Mouse (Mus musculus) embryonic facial prominence, embryonic 15.5 days (tissue): ENCODE measurements around the gene Vezf1. TPM values are rescaled to one million over a fixed set of nuclear protein-coding genes. Genes with fewer than 3 reads are reported as not detected.

ENCODE experiments used
- ATAC-seq: fragments of 200-750 bp; cut with Nextera tagmentation; 2 replicates; pipeline ENCODE4 v1.8.0; 2017; ENCODE audit warnings: low read depth, moderate TSS enrichment; ENCODE audit not compliant: insufficient number of reproducible peaks, low FRiP score, low TSS enrichment
- H3K27ac ChIP-seq: fragments of 300-500 bp; sonication (generic); replicated peaks from 2 replicates; pipeline ENCODE4 v1.5.1; 2015; ENCODE audit warnings: mild to moderate bottlenecking, inconsistent platforms
- H3K27me3 ChIP-seq: fragments of 300-500 bp; sonication (generic); 2 replicates; pipeline ENCODE4 v1.6.1; 2015; ENCODE audit warnings: inconsistent platforms
- H3K36me3 ChIP-seq: fragments of 300-500 bp; sonication (generic); 2 replicates; pipeline ENCODE4 v1.6.1; 2015; ENCODE audit warnings: mild to moderate bottlenecking, inconsistent platforms
- H3K4me1 ChIP-seq: fragments of 300-500 bp; sonication (generic); 2 replicates; pipeline ENCODE4 v1.6.1; 2015; ENCODE audit warnings: inconsistent platforms
- H3K4me2 ChIP-seq: fragments of 300-500 bp; sonication (generic); replicated peaks from 2 replicates; pipeline ENCODE4 v1.6.1; 2015; ENCODE audit warnings: mild to moderate bottlenecking, inconsistent platforms
- H3K4me3 ChIP-seq: fragments of 300-500 bp; sonication (generic); replicated peaks from 2 replicates; pipeline ENCODE4 v1.5.1; 2015; ENCODE audit warnings: mild to moderate bottlenecking, inconsistent platforms
- H3K9ac ChIP-seq: fragments of 300-500 bp; sonication (generic); 2 replicates; pipeline ENCODE4 v1.6.1; 2015; ENCODE audit warnings: inconsistent platforms
- H3K9me3 ChIP-seq: fragments of 300-500 bp; sonication (generic); replicated peaks from 2 replicates; pipeline ENCODE4 v1.6.1; 2016; ENCODE audit warnings: inconsistent platforms
- WGBS: fragments of 180-500 bp; shearing (Covaris S2); methylation state at CpG from one replicate; pipeline ENCODE4 v1.1.7; 2015; 5-methylcytosine and 5-hydroxymethylcytosine counted together
- polyA plus RNA-seq: library from polyadenylated mRNA; unstranded; fragments of >200 nt; fragmentation: Nextera tagmentation; extraction: Ambion mirVana; gene quantifications from 2 replicates; pipeline ENCODE4 v1.2.1, GENCODE M21; 2015

Vezf1 gene
- polyA plus RNA-seq, 1 experiment from 2014 or later = 39.6 TPM

- ATAC-seq = peak; percentile 36; the same call in 1 of the 2 replicates
Observed at GRCm38 (mm10) chr11:88099599-88100023, 31.5 kb downstream of the Vezf1 start.

GRCm38 (mm10) chr11:88100170-88100569 lies 32.1 kb downstream of the Vezf1 start:
- no peaks in the 10 kb centered on the region for H3K27me3 ChIP-seq
- peak overlapping the region; percentile 77 for H3K4me3 ChIP-seq
- no peak for ATAC-seq
- WGBS = 40% methylated on average over 4 of the region's 4 CpGs
- no peaks in the 10 kb centered on the region for H3K9me3 ChIP-seq
- no peak overlapping the region for H3K9ac ChIP-seq
- H3K36me3 ChIP-seq = no peaks in the 10 kb centered on the region
- peak overlapping the region; percentile 70 for H3K4me2 ChIP-seq
- peaks cover 44% of the 10 kb centered on the region for H3K4me1 ChIP-seq
- peak overlapping the region; percentile 87 for H3K27ac ChIP-seq

More at GRCm38 (mm10) chr11:88099599-88100023, 31.5 kb downstream of the Vezf1 start:
- H3K4me3 ChIP-seq = peak overlapping the region; percentile 77
- no peaks in the 10 kb centered on the region for H3K27me3 ChIP-seq
- peak overlapping the region; percentile 95 for H3K9ac ChIP-seq
- peak overlapping the region; percentile 87 for H3K27ac ChIP-seq
- H3K36me3 ChIP-seq = no peaks in the 10 kb centered on the region
- H3K9me3 ChIP-seq = no peaks in the 10 kb centered on the region
- H3K4me1 ChIP-seq = peaks cover 44% of the 10 kb centered on the region
- peak overlapping the region; percentile 70 for H3K4me2 ChIP-seq
- under 1% methylated on average over 35 of the region's 38 CpGs for WGBS

DNA sequence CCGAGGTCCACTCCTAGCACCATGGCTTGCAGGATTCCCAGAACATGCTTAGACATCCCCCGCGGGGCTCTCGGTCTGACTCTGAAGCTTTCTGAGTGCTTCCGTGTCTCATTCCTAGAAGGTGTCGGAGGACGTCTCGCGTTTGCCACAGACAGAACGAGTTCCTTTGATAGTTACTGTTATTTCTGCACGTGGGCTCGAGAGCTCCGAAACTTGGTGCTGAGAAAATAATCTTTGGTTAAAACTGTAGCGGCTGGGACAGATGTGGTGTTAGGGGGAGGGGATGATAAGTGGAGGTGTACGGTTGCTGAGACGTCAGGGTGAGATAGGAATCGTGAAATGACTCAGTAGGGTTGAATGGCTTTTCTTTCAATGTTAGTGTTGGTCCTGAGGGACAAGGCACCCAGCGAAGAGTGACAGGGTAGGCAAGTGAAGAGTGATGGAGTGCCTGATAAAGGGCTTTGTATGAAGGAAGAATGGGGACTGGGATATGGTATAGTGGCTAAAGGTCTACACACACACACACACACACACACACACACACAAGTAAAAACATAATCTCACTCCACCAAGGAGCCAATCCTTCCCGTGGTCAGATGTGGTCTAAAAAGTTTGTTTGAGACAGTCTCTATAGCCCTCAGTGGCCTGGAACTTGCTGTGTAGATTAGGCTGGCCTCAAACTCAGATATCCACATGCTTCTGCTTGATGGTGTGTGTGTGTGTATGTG lies 35.3 kb downstream of the Vezf1 start:
- no peak overlapping the region for H3K4me3 ChIP-seq
- H3K4me2 ChIP-seq = no peak overlapping the region
- no peaks in the 10 kb centered on the region for H3K9me3 ChIP-seq
- H3K27me3 ChIP-seq = no peaks in the 10 kb centered on the region
- 86% methylated on average over 19 of the region's 19 CpGs for WGBS
- H3K36me3 ChIP-seq = no peaks in the 10 kb centered on the region
- no peak overlapping the region for H3K27ac ChIP-seq
- no peak for ATAC-seq
- H3K4me1 ChIP-seq = peaks cover 48% of the 10 kb centered on the region
- no peak overlapping the region for H3K9ac ChIP-seq

GRCm38 (mm10) chr11:88105494-88106291 lies 37.6 kb downstream of the Vezf1 start:
- Histone ChIP-seq H3K9me3 (no peaks in the 10 kb centered on the region), H3K27me3 (no peaks in the 10 kb centered on the region), H3K9ac (no peak overlapping the region), H3K4me1 (peaks cover 40% of the 10 kb centered on the region), H3K4me2 (no peak overlapping the region), H3K36me3 (no peaks in the 10 kb centered on the region), H3K4me3 (no peak overlapping the region), H3K27ac (no peak overlapping the region)
- ATAC-seq = no peak
- WGBS = 68% methylated on average over 6 of the region's 6 CpGs

GRCm38 (mm10) chr11:88106292-88106554 lies 38.1 kb downstream of the Vezf1 start:
- Histone ChIP-seq H3K36me3 (no peaks in the 10 kb centered on the region), H3K27ac (no peak overlapping the region), H3K4me3 (no peak overlapping the region), H3K9ac (no peak overlapping the region), H3K9me3 (no peaks in the 10 kb centered on the region), H3K4me2 (no peak overlapping the region), H3K27me3 (no peaks in the 10 kb centered on the region), H3K4me1 (peaks cover 36% of the 10 kb centered on the region)
- WGBS = 69% methylated on average over 8 of the region's 8 CpGs
- ATAC-seq = no peak

GRCm38 (mm10) chr11:88107365-88107764 lies 39.3 kb downstream of the Vezf1 start:
- ATAC-seq = no peak
- no peak overlapping the region for H3K4me3 ChIP-seq
- 46% methylated on average over 4 of the region's 4 CpGs for WGBS
- no peaks in the 10 kb centered on the region for H3K9me3 ChIP-seq
- H3K9ac ChIP-seq = no peak overlapping the region
- no peak overlapping the region for H3K27ac ChIP-seq
- H3K4me2 ChIP-seq = no peak overlapping the region
- H3K36me3 ChIP-seq = no peaks in the 10 kb centered on the region
- H3K4me1 ChIP-seq = peaks cover 39% of the 10 kb centered on the region
- no peaks in the 10 kb centered on the region for H3K27me3 ChIP-seq

- H3K27ac ChIP-seq = no peak overlapping the region
- no peak overlapping the region for H3K9ac ChIP-seq
- 66% methylated on average over 9 of the region's 9 CpGs for WGBS
- ATAC-seq = no peak
- no peaks in the 10 kb centered on the region for H3K27me3 ChIP-seq
- H3K4me2 ChIP-seq = no peak overlapping the region
- peaks cover 52% of the 10 kb centered on the region for H3K4me1 ChIP-seq
- no peaks in the 10 kb centered on the region for H3K36me3 ChIP-seq
- H3K4me3 ChIP-seq = no peak overlapping the region
- H3K9me3 ChIP-seq = no peaks in the 10 kb centered on the region
Observed at GRCm38 (mm10) chr11:88110031-88110594, 42.0 kb downstream of the Vezf1 start.

GRCm38 (mm10) chr11:88112078-88112477 lies 44.0 kb downstream of the Vezf1 start:
- Histone ChIP-seq H3K9me3 (no peaks in the 10 kb centered on the region), H3K36me3 (no peaks in the 10 kb centered on the region), H3K27ac (no peak overlapping the region), H3K9ac (no peak overlapping the region), H3K4me3 (no peak overlapping the region), H3K27me3 (no peaks in the 10 kb centered on the region), H3K4me1 (peaks cover 51% of the 10 kb centered on the region), H3K4me2 (no peak overlapping the region)
- no peak for ATAC-seq
- 63% methylated on average over 13 of the region's 13 CpGs for WGBS

DNA sequence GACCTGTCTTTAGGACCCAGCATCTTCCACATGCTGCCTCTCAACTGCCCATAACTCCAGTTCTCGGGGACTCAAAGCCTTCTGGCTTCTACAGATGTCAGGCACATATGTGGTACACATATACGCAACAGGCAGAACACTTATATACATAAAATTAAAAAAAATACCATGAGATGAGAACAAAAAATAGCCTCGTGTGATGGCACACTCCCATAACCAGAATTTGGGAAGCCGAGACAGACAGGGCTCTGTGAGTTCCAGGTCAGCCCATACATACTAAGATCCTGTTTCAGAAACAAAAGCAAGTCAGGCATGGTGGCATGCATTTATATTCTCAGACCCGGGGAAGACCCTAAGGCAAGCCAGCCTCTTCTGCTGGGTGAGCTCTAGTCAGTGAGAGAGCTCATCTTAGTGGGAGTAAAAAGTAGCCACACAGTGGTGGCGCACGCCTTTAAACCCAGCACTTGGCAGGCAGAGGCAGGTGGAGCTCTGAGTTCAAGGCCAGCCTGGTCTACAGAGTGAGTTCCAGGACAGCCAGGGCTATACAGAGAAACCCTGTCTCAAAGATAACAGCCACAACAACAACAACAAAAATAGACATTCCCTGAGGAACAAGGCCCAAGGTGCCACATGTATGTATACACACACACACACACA lies 44.7 kb downstream of the Vezf1 start:
- WGBS = 65% methylated on average over 7 of the region's 7 CpGs
- no peaks in the 10 kb centered on the region for H3K36me3 ChIP-seq
- H3K9ac ChIP-seq = no peak overlapping the region
- H3K27me3 ChIP-seq = no peaks in the 10 kb centered on the region
- peaks cover 51% of the 10 kb centered on the region for H3K4me1 ChIP-seq
- no peak overlapping the region for H3K27ac ChIP-seq
- no peak overlapping the region for H3K4me3 ChIP-seq
- ATAC-seq = no peak
- H3K9me3 ChIP-seq = no peaks in the 10 kb centered on the region
- no peak overlapping the region for H3K4me2 ChIP-seq

DNA sequence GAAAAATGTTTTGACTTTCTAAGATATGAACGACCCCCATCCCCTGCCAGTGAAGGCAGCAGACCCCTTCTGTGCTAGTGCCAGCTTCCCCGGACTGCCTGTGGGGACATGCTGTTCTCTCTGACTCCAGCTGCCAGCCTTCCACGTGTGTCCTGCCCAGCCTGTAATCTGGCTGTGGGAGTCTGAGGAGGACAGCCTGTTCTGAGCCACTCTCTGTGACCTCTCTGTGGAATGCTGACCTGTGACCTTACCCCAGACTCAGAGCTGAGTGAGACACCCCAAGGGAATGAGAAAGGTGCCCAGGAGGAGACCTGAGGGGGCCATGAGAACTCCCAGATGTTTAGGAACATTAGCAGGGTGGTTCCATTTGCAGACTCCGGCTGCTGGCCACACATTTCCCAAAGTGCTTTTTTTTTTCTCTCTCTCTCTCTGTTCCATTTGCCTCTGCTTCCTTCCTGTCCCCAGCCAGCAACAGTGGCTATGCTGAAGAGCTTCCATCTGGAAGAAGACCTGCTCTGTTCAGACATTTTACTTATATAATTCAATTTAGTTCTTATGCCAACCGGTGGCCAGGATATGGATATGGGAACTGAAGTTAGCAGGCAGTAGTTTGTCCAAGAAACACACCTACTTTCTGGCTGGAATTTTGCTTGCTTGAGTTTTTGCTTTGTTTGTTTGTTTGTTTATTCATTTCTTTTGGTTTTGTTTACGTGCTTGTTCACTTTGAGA lies 45.6 kb downstream of the Vezf1 start:
- Histone ChIP-seq H3K4me3 (no peak overlapping the region), H3K9ac (no peak overlapping the region), H3K4me2 (no peak overlapping the region), H3K36me3 (no peaks in the 10 kb centered on the region), H3K9me3 (no peaks in the 10 kb centered on the region), H3K27me3 (no peaks in the 10 kb centered on the region), H3K4me1 (peaks cover 59% of the 10 kb centered on the region), H3K27ac (peak overlapping the region; percentile 0)
- WGBS = 32% methylated on average over 6 of the region's 6 CpGs
- no peak for ATAC-seq
